Mouse (Mus musculus) heart, postnatal 4 days (tissue): ENCODE data around the gene Olfr750. TPM values are rescaled to one million over a fixed set of nuclear protein-coding genes. Genes with fewer than 3 reads are reported as not detected.

ENCODE experiments used
- DNase-seq: peaks from one replicate; pipeline ENCODE4 v3.0.0; 2021
- total RNA-seq, 2 experiments: library from RNA; stranded (reverse); gene quantifications; 2 replicates each; pipeline ENCODE4 v1.2.3; 2021

Gene Olfr750
- total RNA-seq, 2 experiments from 2014 or later: not detected

DNA sequence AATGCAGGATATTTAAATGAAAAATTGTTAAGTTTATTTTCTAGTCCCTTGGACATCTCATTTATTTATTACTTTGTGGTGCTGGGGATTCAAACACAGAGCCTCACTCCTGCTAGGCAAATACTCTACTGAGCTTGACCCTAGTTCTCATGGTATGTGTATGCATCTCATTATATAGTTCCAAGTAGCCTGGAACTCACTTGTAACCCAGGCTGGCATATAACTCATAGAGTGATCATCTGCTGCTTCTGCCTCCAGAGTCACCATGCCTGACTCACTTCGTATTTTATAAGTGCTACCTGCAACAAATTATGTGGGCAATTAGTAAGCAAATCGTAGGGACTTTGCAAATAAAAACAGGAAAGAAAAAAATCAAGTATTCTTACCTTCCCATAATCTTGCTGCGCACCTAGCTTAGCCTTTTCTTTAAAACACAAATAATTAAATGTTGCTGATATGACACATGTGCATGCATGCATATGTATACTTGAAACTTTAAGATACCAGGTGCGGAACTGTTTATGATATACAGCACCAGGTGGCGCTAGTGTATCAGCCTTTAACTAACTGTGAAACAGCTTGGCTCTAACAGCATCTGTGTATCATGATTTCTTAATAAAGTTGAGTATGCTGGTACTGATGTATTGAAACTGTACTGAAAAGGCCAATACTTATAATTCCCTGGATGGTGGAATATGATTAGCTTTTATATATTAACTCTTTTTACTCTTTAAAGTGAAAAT is 47.7 kb downstream of the Olfr750 start:
- DNase-seq: peak; percentile 72

DNA sequence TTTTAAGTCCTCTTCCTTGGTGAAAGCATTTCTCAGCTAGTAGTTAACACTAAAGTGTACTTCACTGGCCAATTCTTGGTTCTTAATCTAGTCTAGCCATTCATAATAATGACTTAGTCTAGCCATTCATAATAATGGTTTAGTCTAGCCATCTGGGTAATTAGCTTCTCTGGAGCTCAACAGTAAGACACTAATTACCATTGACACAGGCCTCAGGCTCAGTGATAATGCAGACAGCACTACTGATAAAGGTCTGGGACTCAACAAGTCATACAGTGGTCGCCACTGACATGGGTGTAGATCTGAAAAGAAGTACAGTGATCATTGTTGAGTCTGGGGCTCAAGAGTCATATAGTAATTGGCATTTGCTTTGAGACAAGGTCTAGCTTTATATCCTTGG is 49.4 kb downstream of the Olfr750 start:
- DNase-seq: no peak

DNA sequence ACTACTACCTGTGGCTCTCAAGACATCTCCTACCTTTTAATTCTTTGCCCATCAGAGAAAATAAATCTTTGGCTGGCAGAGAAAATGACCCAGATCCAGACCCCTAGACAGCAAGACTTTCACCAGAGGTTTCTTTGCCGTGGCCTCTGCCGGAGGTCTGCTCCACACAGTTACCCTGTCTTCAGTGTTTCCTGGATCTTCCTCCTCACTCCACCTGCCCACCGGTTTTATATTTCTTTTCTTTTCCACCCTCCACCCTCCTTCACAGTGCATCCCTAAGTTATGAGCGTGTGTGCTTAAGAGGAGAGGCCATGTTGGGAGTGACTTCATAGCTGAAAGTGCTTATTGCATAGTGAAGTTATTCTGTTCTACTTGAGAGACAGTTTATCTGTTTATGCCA is 50.8 kb downstream of the Olfr750 start:
- no peak for DNase-seq

DNA sequence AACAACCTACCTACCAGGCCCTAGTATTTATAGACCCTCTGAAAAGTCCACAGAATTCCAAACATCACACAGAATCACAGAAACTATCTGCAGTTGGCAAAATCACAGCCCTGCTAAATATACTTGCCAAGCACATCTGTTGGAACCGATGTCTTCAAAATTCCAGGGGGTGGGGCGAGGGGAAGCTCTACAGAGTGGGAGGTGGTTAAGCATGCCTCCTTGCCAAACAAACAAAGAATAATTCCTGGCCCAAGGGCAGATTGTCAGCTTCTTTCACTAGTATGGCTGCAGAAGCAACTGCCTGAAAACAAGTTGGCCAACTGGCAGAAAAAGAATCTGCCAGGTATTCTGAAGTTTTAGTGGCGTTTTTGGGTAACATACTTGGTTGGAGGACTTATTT is 57.0 kb downstream of the Olfr750 start:
- peak; percentile 58 for DNase-seq

Other genes with a start within 250 kb of the Olfr750 start
- 10 to 100 TPM in 1 of 2 experiments, 1 to 10 TPM in 1; 9.3 to 12.3 TPM for gene Tep1, start 203.9 kb downstream of the Olfr750 start, total RNA-seq
- 1 to 10 TPM in 1 of 2 experiments, under 1 TPM in 1; 0.86 to 1.1 TPM for gene Klhl33, start 176.9 kb downstream of the Olfr750 start, total RNA-seq
- 10 to 100 TPM; 64.2 to 65.8 TPM for gene Osgep, start 149.5 kb downstream of the Olfr750 start, total RNA-seq
- 10 to 100 TPM; 49.5 to 52.9 TPM for gene Apex1, start 149.5 kb downstream of the Olfr750 start, total RNA-seq
- 10 to 100 TPM; 25.7 to 27.2 TPM for gene Pip4p1, start 143.6 kb downstream of the Olfr750 start, total RNA-seq
- gene Pnp, start 143.4 kb downstream of the Olfr750 start, total RNA-seq: 10 to 100 TPM; 11.1 to 13.9 TPM
- gene Gm49342, start 129.9 kb downstream of the Olfr750 start, total RNA-seq: 10 to 100 TPM; 11.1 to 15.0 TPM
- gene Pnp2, start 118.4 kb downstream of the Olfr750 start, total RNA-seq: 1 to 10 TPM in 1 of 2 experiments, under 1 TPM in 1; 0.81 to 1.2 TPM
- gene Rnase10, start 66.7 kb downstream of the Olfr750 start, total RNA-seq: under 1 TPM in 1 of 2 experiments, not detected in 1; 0.17 TPM
- gene Rnase9, start 32.6 kb downstream of the Olfr750 start, total RNA-seq: not detected
- not detected for gene Rnase11, start 24.3 kb downstream of the Olfr750 start, total RNA-seq
- not detected for gene Rnase12, start 16.8 kb downstream of the Olfr750 start, total RNA-seq
- 10 to 100 TPM; 30.4 to 31.7 TPM for gene Rnase4, start 16.6 kb upstream of the Olfr750 start, total RNA-seq
- gene Ang, start 16.7 kb upstream of the Olfr750 start, total RNA-seq: 1 to 10 TPM; 2.2 to 3.3 TPM
- not detected for gene Eddm3b, start 40.0 kb upstream of the Olfr750 start, total RNA-seq
- under 1 TPM; 0.34 to 0.69 TPM for gene Rnase6, start 49.5 kb upstream of the Olfr750 start, total RNA-seq
- under 1 TPM; 0.55 to 0.99 TPM for gene Rnase1, start 72.3 kb upstream of the Olfr750 start, total RNA-seq
- gene Rnase2b, start 87.8 kb upstream of the Olfr750 start, total RNA-seq: not detected
- not detected for gene Ang2, start 124.7 kb upstream of the Olfr750 start, total RNA-seq
- not detected for gene Ear14, start 129.0 kb upstream of the Olfr750 start, total RNA-seq
- not detected for gene Rnase2a, start 181.7 kb upstream of the Olfr750 start, total RNA-seq